Mouse (Mus musculus) stomach, postnatal 0 days (tissue): ENCODE measurements at regions not wholly inside any gene's neighbourhood (a gene's known extent, or its start where the extent isn't known, plus 50 kb on each side); places are given as distances from the start of the nearest gene placed in this dataset.

ENCODE experiments used
- CTCF ChIP-seq: IDR thresholded peaks from 2 replicates; pipeline ENCODE4 v1.5.1; 2016; ENCODE audit warnings: antibody characterized with exemption, low read depth, mild to moderate bottlenecking, moderate library complexity
- EP300 ChIP-seq: optimal IDR thresholded peaks from 2 replicates; pipeline ENCODE3; 2016; ENCODE audit warnings: antibody characterized with exemption

DNA sequence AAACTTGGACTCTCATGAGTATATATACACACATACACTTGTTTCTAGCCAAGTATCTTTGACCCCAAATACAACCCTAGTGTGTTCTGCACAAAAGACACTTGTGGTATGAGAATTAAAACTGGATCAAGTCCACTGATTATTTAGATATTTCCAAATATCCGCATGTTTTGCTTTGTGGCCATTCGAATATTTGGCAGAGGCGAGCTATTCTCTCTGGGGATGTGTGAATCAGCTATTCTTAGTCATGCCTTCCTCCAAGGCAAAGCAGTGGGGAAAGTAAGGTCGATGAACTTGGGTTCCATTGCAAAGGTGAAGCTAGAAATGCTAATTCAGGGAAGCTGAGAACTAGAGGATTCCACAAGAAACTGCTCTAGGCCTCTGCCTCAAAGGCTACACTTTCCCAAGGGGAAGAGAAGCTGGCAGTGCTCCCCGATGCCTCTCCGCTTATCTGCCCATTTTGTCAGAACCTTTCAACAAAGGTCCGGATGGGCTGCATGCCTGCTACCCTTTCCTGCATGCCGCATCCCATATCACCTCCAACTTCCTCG lies 154.4 kb downstream of the Snx19 start:
- TF ChIP-seq EP300 (no peak), CTCF (no peak)
